Mouse (Mus musculus) erythroblast, embryonic 14.5 days (primary cell): ENCODE measurements around the gene Pogk. TPM values are rescaled to one million over a fixed set of nuclear protein-coding genes. Genes with fewer than 3 reads are reported as not detected.
A peak's percentile ranks its signal among the peaks of the same experiment; 100 is the strongest.

Experiments
- H3K27me3 ChIP-seq: 2 replicates; pipeline ENCODE4 v1.6.1; 2012; ENCODE audit warnings: inconsistent platforms; ENCODE audit not compliant: control insufficient read depth
- H3K36me3 ChIP-seq: 2 replicates; pipeline ENCODE4 v1.6.1; 2012; ENCODE audit warnings: mild to moderate bottlenecking, inconsistent platforms; ENCODE audit not compliant: control insufficient read depth
- H3K4me1 ChIP-seq: 2 replicates; pipeline ENCODE4 v1.6.1; 2012; ENCODE audit warnings: inconsistent platforms; ENCODE audit not compliant: control insufficient read depth
- H3K4me3 ChIP-seq: replicated peaks from 2 replicates; pipeline ENCODE3; 2012; ENCODE audit warnings: moderate library complexity, mild to moderate bottlenecking, inconsistent platforms
- H3K9me3 ChIP-seq: 2 replicates; pipeline ENCODE4 v1.6.1; 2012; ENCODE audit warnings: low read length, inconsistent platforms, mixed read lengths; ENCODE audit not compliant: control insufficient read depth
- GATA1 ChIP-seq: IDR thresholded peaks from 2 replicates; pipeline ENCODE4 v1.6.1; 2012; ENCODE audit warnings: low read length, inconsistent platforms, mixed read lengths
- TAL1 ChIP-seq: IDR thresholded peaks from 3 replicates; pipeline ENCODE4 v1.6.1; 2012; ENCODE audit warnings: low read length, inconsistent platforms, mixed read lengths
- polyA plus RNA-seq: library from polyadenylated mRNA; stranded (reverse); fragments of >175 nt; gene quantifications from 2 replicates; pipeline ENCODE4 v1.2.3, GENCODE M21; 2012

Pogk gene
- polyA plus RNA-seq, 1 experiment = 0.02 TPM

DNA sequence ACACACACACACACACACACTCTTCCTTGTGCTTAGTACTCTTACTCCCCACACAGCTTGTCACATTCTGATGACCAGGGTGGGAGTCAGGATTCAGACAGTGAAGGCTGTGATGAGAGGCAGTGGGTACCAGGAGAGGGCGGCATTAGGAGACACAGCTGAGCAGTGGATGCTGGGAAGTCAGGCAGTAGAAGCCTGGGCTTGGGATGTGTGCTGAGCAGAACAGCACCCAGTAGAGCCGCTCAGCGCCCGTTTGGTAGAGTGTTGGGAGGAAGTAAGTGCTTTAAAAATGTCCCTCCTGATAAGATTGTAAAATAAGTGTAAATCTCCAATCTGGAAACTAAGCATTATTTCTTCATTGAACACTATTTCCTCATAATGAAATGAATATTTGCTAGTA lies 27.0 kb downstream of the Pogk start:
- Histone ChIP-seq H3K36me3 (peaks cover 52% of the 10 kb centered on the region), H3K4me3 (no peak overlapping the region), H3K4me1 (peaks cover 26% of the 10 kb centered on the region), H3K27me3 (no peaks in the 10 kb centered on the region), H3K9me3 (no peaks in the 10 kb centered on the region)
- TF ChIP-seq TAL1 = no peak
- TF ChIP-seq GATA1 = no peak

DNA sequence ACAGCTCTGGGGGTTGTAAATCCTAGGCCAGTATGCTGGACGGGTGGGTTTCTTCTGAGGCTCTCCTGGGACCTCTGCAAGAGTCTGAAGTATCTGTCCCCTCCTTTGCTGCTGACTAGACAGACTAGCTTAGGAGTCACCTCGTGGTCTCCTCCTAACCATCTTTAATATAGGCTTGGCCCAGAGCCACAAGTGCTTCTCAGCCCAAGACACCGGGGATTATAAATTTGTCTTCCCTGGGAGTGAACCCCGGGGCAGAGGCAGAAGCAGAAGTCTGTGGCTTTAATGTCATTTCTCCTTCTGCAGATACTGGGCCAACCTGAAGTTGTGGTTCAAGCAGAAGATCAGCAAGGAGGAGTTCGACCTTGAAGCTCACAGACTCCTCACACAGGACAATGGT lies 27.8 kb downstream of the Pogk start:
- TF ChIP-seq GATA1 (no peak), TAL1 (no peak)
- H3K9me3 ChIP-seq = no peaks in the 10 kb centered on the region
- peaks cover 46% of the 10 kb centered on the region for H3K36me3 ChIP-seq
- peaks cover 26% of the 10 kb centered on the region for H3K4me1 ChIP-seq
- H3K4me3 ChIP-seq = no peak overlapping the region
- H3K27me3 ChIP-seq = no peaks in the 10 kb centered on the region

DNA sequence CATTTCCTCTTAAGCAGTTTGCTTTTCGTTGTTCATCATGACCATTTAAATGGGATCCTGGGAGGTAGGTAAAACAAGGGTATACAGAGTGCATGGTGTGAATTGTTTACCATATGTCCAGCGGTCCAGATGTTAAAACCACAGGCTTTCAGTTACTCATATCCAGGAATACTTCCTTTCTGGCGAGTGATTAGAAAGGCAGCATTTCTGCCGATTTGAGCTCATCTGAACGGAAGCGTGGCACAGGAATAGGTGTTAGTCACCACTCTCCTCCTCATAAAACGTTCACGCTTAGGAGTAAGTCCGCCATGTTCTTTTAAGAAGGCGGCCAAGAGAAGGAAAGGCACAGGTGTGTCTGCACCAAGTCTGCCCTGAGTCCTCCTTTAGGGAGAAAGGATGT lies 28.3 kb downstream of the Pogk start:
- peaks cover 41% of the 10 kb centered on the region for H3K36me3 ChIP-seq
- TF ChIP-seq TAL1 (no peak), GATA1 (no peak)
- no peaks in the 10 kb centered on the region for H3K27me3 ChIP-seq
- no peak overlapping the region for H3K4me3 ChIP-seq
- peaks cover 26% of the 10 kb centered on the region for H3K4me1 ChIP-seq
- H3K9me3 ChIP-seq = no peaks in the 10 kb centered on the region

DNA sequence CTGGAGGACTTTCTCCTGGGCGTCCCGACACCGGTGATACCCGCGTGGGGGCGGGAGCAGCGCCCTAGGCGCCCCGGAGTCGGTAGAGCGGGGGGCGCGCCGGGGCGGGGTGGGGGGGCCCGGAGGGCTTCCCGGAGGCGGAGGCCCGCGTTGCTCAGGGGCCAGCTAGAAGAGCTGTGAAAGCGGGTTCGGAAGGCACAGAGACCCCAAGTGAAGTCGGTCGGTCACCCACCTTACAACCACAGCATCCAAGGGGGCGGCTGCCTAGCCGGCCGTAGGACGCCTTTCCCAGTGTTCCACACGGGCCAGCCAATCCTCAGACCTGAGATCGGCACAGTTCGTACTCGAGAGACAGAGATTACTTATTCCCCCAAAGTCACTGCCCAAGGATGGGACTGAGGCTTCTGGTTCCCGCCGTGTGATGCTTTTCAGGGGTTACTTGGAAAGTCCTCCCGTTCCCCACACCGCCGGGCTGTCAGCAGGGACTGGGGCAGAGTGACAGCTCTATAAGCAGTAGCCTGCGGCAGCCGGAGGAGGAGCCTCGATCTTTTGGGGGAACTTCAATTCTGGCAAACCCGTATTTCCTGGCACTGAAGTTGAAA lies 29.9 kb downstream of the Pogk start:
- Histone ChIP-seq H3K36me3 (peaks cover 26% of the 10 kb centered on the region), H3K4me3 (peak overlapping the region; percentile 91), H3K9me3 (no peaks in the 10 kb centered on the region), H3K27me3 (no peaks in the 10 kb centered on the region), H3K4me1 (peaks cover 26% of the 10 kb centered on the region)
- TF ChIP-seq GATA1 = no peak
- TF ChIP-seq TAL1 = no peak

DNA sequence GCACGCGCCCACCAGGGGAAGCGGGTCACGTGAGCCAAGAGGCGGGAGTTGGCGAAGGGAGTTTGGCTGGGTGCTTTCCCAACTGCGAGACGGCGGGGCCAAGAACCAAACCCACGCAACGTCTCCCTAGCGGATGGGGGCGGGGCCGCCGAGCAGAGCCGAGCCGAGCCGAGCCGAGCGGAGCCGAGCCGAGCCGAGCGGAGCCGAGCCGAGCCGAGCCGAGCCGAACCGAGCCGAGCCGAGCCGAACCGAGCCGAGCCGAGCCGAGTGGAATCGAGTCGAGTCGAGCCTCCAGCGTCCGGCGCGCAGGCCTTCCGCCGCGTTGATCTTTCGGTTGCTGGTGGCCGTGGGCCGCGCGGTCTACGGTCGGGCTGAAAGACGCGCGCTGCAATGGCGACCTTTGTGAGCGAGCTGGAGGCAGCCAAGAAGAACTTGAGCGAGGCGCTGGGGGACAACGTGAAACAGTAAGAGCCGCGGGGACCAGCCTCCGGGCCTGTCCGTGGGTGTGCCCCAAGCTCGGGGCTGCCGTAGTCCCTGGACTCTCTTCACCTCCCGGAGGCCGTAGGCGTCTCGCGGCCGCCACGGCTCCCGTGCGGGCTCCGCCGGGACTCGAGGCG lies 30.5 kb downstream of the Pogk start, which contains the start of gene Tada1:
Gene Tada1 (plus strand): TSS at position 85 of the 617 bp plus-strand sequence.
- TF ChIP-seq GATA1 (no peak), TAL1 (no peak)

DNA sequence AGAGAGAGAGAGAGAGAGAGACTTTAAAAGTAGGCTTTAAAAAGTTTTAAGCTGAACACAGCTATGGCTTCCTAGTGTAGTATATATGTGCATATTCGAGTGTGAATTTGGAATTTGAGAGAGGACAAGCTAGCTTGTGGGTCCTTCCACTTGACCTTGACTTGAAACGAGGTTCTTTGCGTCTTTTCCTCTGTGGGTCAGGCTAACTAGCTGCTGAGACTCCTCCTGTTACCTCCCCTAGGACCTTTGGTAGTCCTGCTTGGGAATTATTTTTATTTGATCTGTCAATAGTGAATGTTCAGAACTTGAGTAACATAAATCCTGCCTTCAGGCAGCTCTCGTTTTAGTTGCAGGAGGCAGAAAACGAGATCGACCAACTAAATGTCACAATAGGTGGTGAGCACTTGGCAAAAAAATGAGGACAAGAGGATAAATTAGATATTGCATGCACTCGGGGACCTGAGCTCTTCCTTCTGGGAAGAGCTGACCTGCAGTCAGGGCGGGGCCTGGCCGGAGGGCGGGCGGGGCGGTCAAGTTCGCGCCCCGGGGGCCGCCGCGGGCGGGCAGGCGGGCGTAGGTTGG lies 31.1 kb downstream of the Pogk start:
- no peak for TF ChIP-seq TAL1
- no peak for TF ChIP-seq GATA1
- peaks cover 26% of the 10 kb centered on the region for H3K4me1 ChIP-seq
- no peaks in the 10 kb centered on the region for H3K27me3 ChIP-seq
- H3K9me3 ChIP-seq = peaks cover 6% of the 10 kb centered on the region
- peaks cover 16% of the 10 kb centered on the region for H3K36me3 ChIP-seq
- peak overlapping the region; percentile 91 for H3K4me3 ChIP-seq

More for the DNA sequence above, 30.5 kb downstream of the Pogk start, which contains the start of gene Tada1:
- H3K36me3 ChIP-seq = peaks cover 22% of the 10 kb centered on the region
- no peaks in the 10 kb centered on the region for H3K27me3 ChIP-seq
- H3K9me3 ChIP-seq = peaks cover 4% of the 10 kb centered on the region
- H3K4me3 ChIP-seq = peak within 1 kb of the TSS; percentile 91
- peaks cover 26% of the 10 kb centered on the region for H3K4me1 ChIP-seq

DNA sequence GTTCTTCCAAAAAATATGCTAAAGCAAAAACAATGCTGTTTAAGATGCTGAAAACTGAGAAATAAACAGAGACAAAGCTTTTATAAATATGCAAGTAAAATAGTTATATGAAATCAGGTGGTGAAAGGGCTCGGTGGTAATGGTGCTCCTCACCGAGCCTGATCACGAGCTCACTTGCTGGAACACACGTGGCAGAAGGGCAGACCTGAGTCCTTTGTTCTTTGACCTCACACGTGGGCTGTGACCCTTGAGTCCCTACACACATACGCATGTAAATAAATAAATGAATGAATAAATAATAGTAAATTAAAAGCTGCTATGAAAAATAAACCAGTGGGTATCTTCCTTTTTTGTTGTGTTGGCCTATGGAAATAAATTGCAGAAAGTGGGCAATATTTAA lies 32.5 kb downstream of the Pogk start:
- H3K27me3 ChIP-seq = no peaks in the 10 kb centered on the region
- TF ChIP-seq TAL1 = no peak
- TF ChIP-seq GATA1 = no peak
- peaks cover 26% of the 10 kb centered on the region for H3K4me1 ChIP-seq
- no peak overlapping the region for H3K4me3 ChIP-seq
- peaks cover 3% of the 10 kb centered on the region for H3K36me3 ChIP-seq
- peaks cover 6% of the 10 kb centered on the region for H3K9me3 ChIP-seq

DNA sequence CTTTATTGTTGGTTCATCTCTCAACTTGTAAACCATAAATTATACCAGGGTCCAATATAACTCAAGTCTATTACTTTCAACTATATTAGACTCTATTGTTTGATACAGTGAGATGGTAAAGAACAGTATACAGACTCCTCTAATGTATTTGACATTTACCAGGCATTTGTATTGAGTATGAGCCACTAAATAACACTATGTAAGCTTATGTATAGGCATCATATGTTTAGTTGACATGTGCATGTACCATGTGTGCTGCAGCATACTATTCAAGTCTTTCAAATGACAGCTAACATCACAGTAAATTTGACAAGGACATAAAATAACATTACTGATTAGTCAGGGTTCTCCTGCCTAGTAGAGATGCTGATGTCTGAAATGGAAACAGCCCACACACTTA lies 46.5 kb downstream of the Pogk start:
- H3K36me3 ChIP-seq = no peaks in the 10 kb centered on the region
- H3K27me3 ChIP-seq = no peaks in the 10 kb centered on the region; the same call in 1 of the 2 replicates
- TF ChIP-seq TAL1 (no peak), GATA1 (no peak)
- H3K9me3 ChIP-seq = no peaks in the 10 kb centered on the region; the same call in 1 of the 2 replicates
- H3K4me3 ChIP-seq = no peak overlapping the region
- H3K4me1 ChIP-seq = no peaks in the 10 kb centered on the region

DNA sequence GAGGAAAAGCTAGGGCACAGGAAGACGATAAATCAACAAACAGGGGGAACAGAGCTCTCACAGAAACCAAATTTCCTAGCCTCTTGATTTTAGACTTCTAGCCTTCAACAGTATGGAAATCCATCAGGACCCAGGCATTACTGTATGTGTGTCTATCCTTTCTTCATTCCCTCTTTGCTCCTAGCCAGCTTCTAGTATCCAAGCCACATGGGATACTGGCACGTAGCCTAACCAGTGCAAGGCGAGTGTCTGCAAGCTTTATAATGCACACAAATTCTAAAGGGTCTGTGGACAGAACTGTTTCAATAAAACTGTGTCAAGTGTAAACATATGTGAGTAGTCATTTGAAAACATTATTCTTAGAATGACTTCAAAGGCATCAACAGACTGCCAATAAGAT lies 47.0 kb downstream of the Pogk start:
- no peak for TF ChIP-seq TAL1
- no peak for TF ChIP-seq GATA1
- H3K27me3 ChIP-seq = no peaks in the 10 kb centered on the region; the same call in 1 of the 2 replicates
- H3K4me1 ChIP-seq = no peaks in the 10 kb centered on the region
- H3K36me3 ChIP-seq = no peaks in the 10 kb centered on the region
- no peak overlapping the region for H3K4me3 ChIP-seq
- H3K9me3 ChIP-seq = no peaks in the 10 kb centered on the region; the same call in 1 of the 2 replicates
